Mouse (Mus musculus): ENCODE data around the gene Armcx1. TPM values are rescaled to one million over a fixed set of nuclear protein-coding genes. Genes with fewer than 3 reads are reported as not detected.
"Not testable (repeated sequence)": the region's sequence is repeated elsewhere in the genome, so short reads cannot be mapped to it uniquely, and the experiment has no call there.

The Armcx1 gene
- total RNA-seq (2021): 10 to 100 TPM; 58.6 to 64.1 TPM
- long read RNA-seq, experiment 1, transcript Armcx1-204 (4 exons, 2,085 nt): major isoform, 39 of 74 reads
- long read RNA-seq, experiment 1, transcript Armcx1-205 (6 exons, 2,413 nt): minor isoform, 9 of 74 reads
- long read RNA-seq, experiment 1, partial matches to known transcripts: 7 of 74 reads
- long read RNA-seq, experiment 1, other reads (novel, unspliced or antisense): 13 of 74 reads
- long read RNA-seq, experiment 2, transcript Armcx1-201 (6 exons, 2,303 nt): minor isoform, 6 of 48 reads
- long read RNA-seq, experiment 2, transcript Armcx1-205 (6 exons, 2,413 nt): major isoform, 16 of 48 reads
- long read RNA-seq, experiment 2, transcript Armcx1-202 (4 exons, 2,253 nt): minor isoform, 6 of 48 reads
- long read RNA-seq, experiment 2, partial matches to known transcripts: 5 of 48 reads
- long read RNA-seq, experiment 2, other reads (novel, unspliced or antisense): 8 of 48 reads

- intact Hi-C loops (cut with DNase I): loop anchor here (5.0 kb wide), 1 partner anchor 106 kb away; no protein-coding TSS in a partner anchor
Observed at GRCm38 (mm10) chrX:134717752-134718308, at the start of gene Armcx1. Gene Armcx1, plus strand, starts transcription at chrX:134717963.

GRCm38 (mm10) chrX:134675022-134675421, 42.7 kb upstream of the Armcx1 start:
- intact Hi-C loops (cut with DNase I): no loop called here
- no peak for DNase-seq (ENCODE audit: low spot score in 2 of 2)

More at GRCm38 (mm10) chrX:134717752-134718308, at the start of gene Armcx1:
- peak; percentile 66 to 69 for DNase-seq (ENCODE audit: low spot score in 2 of 2)

- no peak for DNase-seq (ENCODE audit: low spot score in 2 of 2)
- intact Hi-C loops (cut with DNase I): no loop called here
Observed at GRCm38 (mm10) chrX:134675959-134676358, 41.8 kb upstream of the Armcx1 start.

GRCm38 (mm10) chrX:134684936-134685335, 32.8 kb upstream of the Armcx1 start:
- DNase-seq (ENCODE audit: low spot score in 2 of 2): no peak
- intact Hi-C loops (cut with DNase I): no loop called here

- intact Hi-C loops (cut with DNase I): no loop called here
- peak; percentile 69 to 79 for DNase-seq (ENCODE audit: low spot score in 2 of 2)
Observed at GRCm38 (mm10) chrX:134686267-134686666, 31.5 kb upstream of the Armcx1 start, which contains the start of gene Armcx4. Gene Armcx4, plus strand, starts transcription at chrX:134686519.

- intact Hi-C loops (cut with DNase I): no loop called here
- peak in 1 of 2 experiments; percentile 22 for DNase-seq (ENCODE audit: low spot score in 2 of 2)
Observed at GRCm38 (mm10) chrX:134686739-134687171, 31.0 kb upstream of the Armcx1 start.

GRCm38 (mm10) chrX:134689676-134690075, 28.1 kb upstream of the Armcx1 start:
- intact Hi-C loops (cut with DNase I): no loop called here
- DNase-seq (ENCODE audit: low spot score in 2 of 2): no peak

GRCm38 (mm10) chrX:134690871-134691539, 26.8 kb upstream of the Armcx1 start:
- no peak for DNase-seq (ENCODE audit: low spot score in 2 of 2)
- intact Hi-C loops (cut with DNase I): no loop called here

GRCm38 (mm10) chrX:134691540-134691935, 26.2 kb upstream of the Armcx1 start:
- no peak for DNase-seq (ENCODE audit: low spot score in 2 of 2)
- intact Hi-C loops (cut with DNase I): no loop called here

- DNase-seq (ENCODE audit: low spot score in 2 of 2): no peak
- intact Hi-C loops (cut with DNase I): loop anchor here (5.0 kb wide), 1 partner anchor 105 kb away; no protein-coding TSS in a partner anchor
Observed at GRCm38 (mm10) chrX:134716863-134717262, 900 bp upstream of the Armcx1 start.

GRCm38 (mm10) chrX:134718524-134718923, 761 bp downstream of the Armcx1 start:
- DNase-seq (ENCODE audit: low spot score in 2 of 2): peak; percentile 53 to 66
- intact Hi-C loops (cut with DNase I): loop anchor here (5.0 kb wide), 1 partner anchor 106 kb away; no protein-coding TSS in a partner anchor

GRCm38 (mm10) chrX:134723762-134724161, 6.0 kb downstream of the Armcx1 start:
- intact Hi-C loops (cut with DNase I); DNase-seq (ENCODE audit: low spot score in 2 of 2): not testable (repeated sequence)

- peak in 1 of 2 experiments; percentile 16 for DNase-seq (ENCODE audit: low spot score in 2 of 2)
- intact Hi-C loops (cut with DNase I): no loop called here
Observed at GRCm38 (mm10) chrX:134729778-134730177, 12.0 kb downstream of the Armcx1 start.

- intact Hi-C loops (cut with DNase I): loop anchor here (5.0 kb wide), 1 partner anchor 180 kb away; no protein-coding TSS in a partner anchor
- DNase-seq (ENCODE audit: low spot score in 2 of 2): no peak
Observed at GRCm38 (mm10) chrX:134737796-134738195, 20.0 kb downstream of the Armcx1 start.

- intact Hi-C loops (cut with DNase I): loop anchor here (5.0 kb wide), 1 partner anchor 178 kb away; no protein-coding TSS in a partner anchor
- DNase-seq (ENCODE audit: low spot score in 2 of 2): no peak
Observed at GRCm38 (mm10) chrX:134739160-134739559, 21.4 kb downstream of the Armcx1 start.

GRCm38 (mm10) chrX:134741862-134742261, 24.1 kb downstream of the Armcx1 start:
- DNase-seq (ENCODE audit: low spot score in 2 of 2): no peak
- intact Hi-C loops (cut with DNase I): loop anchor here (5.0 kb wide), 1 partner anchor 165 kb away; no protein-coding TSS in a partner anchor

GRCm38 (mm10) chrX:134746459-134746858, 28.7 kb downstream of the Armcx1 start:
- DNase-seq (ENCODE audit: low spot score in 2 of 2): peak; percentile 51 to 57
- intact Hi-C loops (cut with DNase I): no loop called here

GRCm38 (mm10) chrX:134750764-134751592, 33.2 kb downstream of the Armcx1 start, which contains the start of gene Armcx6:
Gene Armcx6, minus strand, starts transcription at chrX:134751417.
- peak; percentile 43 to 70 for DNase-seq (ENCODE audit: low spot score in 2 of 2)
- intact Hi-C loops (cut with DNase I): loop anchor here (5.0 kb wide), 1 partner anchor 166 kb away; no protein-coding TSS in a partner anchor
